Mouse (Mus musculus): ENCODE measurements around the gene Trpc5os.

The Trpc5os gene

GRCm38 (mm10) chrX:144456281-144456680 lies at the start of gene Trpc5os:
Gene Trpc5os, plus strand, starts transcription at chrX:144456581.
- in situ Hi-C loops (cut with MboI; ENCODE audit: low pct_unique_long_range_greater_than_20kb in 1 of 2, low sequenced_read_pairs in 2 of 2, unreplicated experiment in 1 of 2), result no loop called here

- in situ Hi-C loops (cut with MboI; ENCODE audit: low pct_unique_long_range_greater_than_20kb in 1 of 2, low sequenced_read_pairs in 2 of 2, unreplicated experiment in 1 of 2), result loop anchor here (10.0 to 25.0 kb wide), 2 partner anchors 229 to 237 kb away; no protein-coding TSS in a partner anchor
Observed at GRCm38 (mm10) chrX:144408036-144408435, 48.3 kb upstream of the Trpc5os start.

GRCm38 (mm10) chrX:144420259-144420658 lies 36.1 kb upstream of the Trpc5os start:
- in situ Hi-C loops (cut with MboI; ENCODE audit: low pct_unique_long_range_greater_than_20kb in 1 of 2, low sequenced_read_pairs in 2 of 2, unreplicated experiment in 1 of 2), result loop anchor here in 1 of 2 experiments (25.0 kb wide), 1 partner anchor 217 kb away; no protein-coding TSS in a partner anchor

- in situ Hi-C loops (cut with MboI; ENCODE audit: low pct_unique_long_range_greater_than_20kb in 1 of 2, low sequenced_read_pairs in 2 of 2, unreplicated experiment in 1 of 2), result loop anchor here in 1 of 2 experiments (25.0 kb wide), 1 partner anchor 216 kb away; no protein-coding TSS in a partner anchor
Observed at GRCm38 (mm10) chrX:144421091-144421490, 35.3 kb upstream of the Trpc5os start.

- in situ Hi-C loops (cut with MboI; ENCODE audit: low pct_unique_long_range_greater_than_20kb in 1 of 2, low sequenced_read_pairs in 2 of 2, unreplicated experiment in 1 of 2), result loop anchor here in 1 of 2 experiments (25.0 kb wide), 1 partner anchor 213 kb away; no protein-coding TSS in a partner anchor
Observed at GRCm38 (mm10) chrX:144423848-144424247, 32.5 kb upstream of the Trpc5os start.

GRCm38 (mm10) chrX:144464416-144464815 lies 8.0 kb downstream of the Trpc5os start:
- in situ Hi-C loops (cut with MboI; ENCODE audit: low pct_unique_long_range_greater_than_20kb in 1 of 2, low sequenced_read_pairs in 2 of 2, unreplicated experiment in 1 of 2), result no loop called here

- in situ Hi-C loops (cut with MboI; ENCODE audit: low pct_unique_long_range_greater_than_20kb in 1 of 2, low sequenced_read_pairs in 2 of 2, unreplicated experiment in 1 of 2), result no loop called here
Observed at GRCm38 (mm10) chrX:144491394-144491793, 35.0 kb downstream of the Trpc5os start.

- in situ Hi-C loops (cut with MboI; ENCODE audit: low pct_unique_long_range_greater_than_20kb in 1 of 2, low sequenced_read_pairs in 2 of 2, unreplicated experiment in 1 of 2), result no loop called here
Observed at GRCm38 (mm10) chrX:144523239-144523638, 66.9 kb downstream of the Trpc5os start.

- in situ Hi-C loops (cut with MboI; ENCODE audit: low pct_unique_long_range_greater_than_20kb in 1 of 2, low sequenced_read_pairs in 2 of 2, unreplicated experiment in 1 of 2), result no loop called here
Observed at GRCm38 (mm10) chrX:144526042-144526441, 69.7 kb downstream of the Trpc5os start.

Data from mouse embryonic stem cell (cell line).